Mouse (Mus musculus) megakaryocyte, embryonic 14.5 days (primary cell): Measurements from ENCODE around the gene Pgm5.

Experiments used
- FLI1 ChIP-seq: IDR thresholded peaks from 2 replicates; pipeline ENCODE4 v1.6.1; 2012; ENCODE audit warnings: low read length, inconsistent platforms, mixed read lengths
- GATA1 ChIP-seq: IDR thresholded peaks from 3 replicates; pipeline ENCODE4 v1.6.1; 2012; ENCODE audit warnings: mixed read lengths, low read length, inconsistent platforms, borderline replicate concordance

- TF ChIP-seq GATA1 = no peak
- no peak for TF ChIP-seq FLI1
These were observed 220.7 kb downstream of the Pgm5 start for GRCm38 (mm10) chr19:24640982-24641381.
